Mouse (Mus musculus) embryonic facial prominence, embryonic 11.5 days (tissue): Measurements from ENCODE around the gene Pik3c2g. TPM values are rescaled to one million over a fixed set of nuclear protein-coding genes. Genes with fewer than 3 reads are reported as not detected.

Experiments
- ATAC-seq: fragments of 200-750 bp; cut with Nextera tagmentation; replicated peaks from 2 replicates; pipeline ENCODE4 v1.8.0; 2017; ENCODE audit warnings: low read depth; ENCODE audit not compliant: insufficient number of reproducible peaks, low FRiP score, low TSS enrichment
- DNase-seq: peaks from one replicate; pipeline ENCODE4 v3.0.0-alpha.2; 2015; ENCODE audit warnings: low spot score
- H3K27ac ChIP-seq: fragments of 300-500 bp; sonication (generic); replicated peaks from 2 replicates; pipeline ENCODE4 v1.5.1; 2014; ENCODE audit warnings: mild to moderate bottlenecking, low read depth, low read length, control low read depth
- H3K27me3 ChIP-seq: fragments of 300-500 bp; sonication (generic); 2 replicates; pipeline ENCODE4 v1.6.1; 2014; ENCODE audit warnings: mild to moderate bottlenecking, low read length, moderate library complexity, mixed read lengths; ENCODE audit not compliant: control insufficient read depth, insufficient read depth
- H3K36me3 ChIP-seq: fragments of 300-500 bp; sonication (generic); replicated peaks from 2 replicates; pipeline ENCODE4 v1.6.1; 2014; ENCODE audit warnings: low read depth, mild to moderate bottlenecking, low read length, moderate library complexity, mixed read lengths; ENCODE audit not compliant: control insufficient read depth, insufficient read depth
- H3K4me1 ChIP-seq: fragments of 300-500 bp; sonication (generic); 2 replicates; pipeline ENCODE4 v1.6.1; 2014; ENCODE audit warnings: low read length, mixed read lengths; ENCODE audit not compliant: control insufficient read depth, insufficient read depth
- H3K4me2 ChIP-seq: fragments of 300-500 bp; sonication (generic); 2 replicates; pipeline ENCODE4 v1.6.1; 2014; ENCODE audit warnings: low read depth, mild to moderate bottlenecking, control low read depth, low read length, moderate library complexity
- H3K4me3 ChIP-seq: fragments of 300-500 bp; sonication (generic); 2 replicates; pipeline ENCODE4 v1.5.1; 2014; ENCODE audit warnings: low read depth, low read length, control low read depth
- H3K9ac ChIP-seq: fragments of 300-500 bp; sonication (generic); replicated peaks from 2 replicates; pipeline ENCODE4 v1.6.1; 2014; ENCODE audit warnings: mild to moderate bottlenecking, control low read depth, low read length
- H3K9me3 ChIP-seq: fragments of 300-500 bp; sonication (generic); replicated peaks from 2 replicates; pipeline ENCODE4 v1.6.1; 2016; ENCODE audit warnings: mild to moderate bottlenecking, low read length, inconsistent platforms, mixed read lengths; ENCODE audit not compliant: control insufficient read depth
- WGBS: fragments of 180-500 bp; shearing (Covaris S2); extraction: QIAGEN DNeasy Blood & Tissue Kit; methylation state at CpG from one replicate; pipeline ENCODE4 v1.1.7; 2014; 5-methylcytosine and 5-hydroxymethylcytosine counted together
- polyA plus RNA-seq: library from polyadenylated mRNA; unstranded; fragments of >200 nt; fragmentation: Nextera tagmentation; extraction: Ambion mirVana; gene quantifications from 2 replicates; pipeline ENCODE4 v1.2.1, GENCODE M21; 2014

Pik3c2g gene
- polyA plus RNA-seq, 1 experiment from 2014 or later = 0.46 TPM

DNA sequence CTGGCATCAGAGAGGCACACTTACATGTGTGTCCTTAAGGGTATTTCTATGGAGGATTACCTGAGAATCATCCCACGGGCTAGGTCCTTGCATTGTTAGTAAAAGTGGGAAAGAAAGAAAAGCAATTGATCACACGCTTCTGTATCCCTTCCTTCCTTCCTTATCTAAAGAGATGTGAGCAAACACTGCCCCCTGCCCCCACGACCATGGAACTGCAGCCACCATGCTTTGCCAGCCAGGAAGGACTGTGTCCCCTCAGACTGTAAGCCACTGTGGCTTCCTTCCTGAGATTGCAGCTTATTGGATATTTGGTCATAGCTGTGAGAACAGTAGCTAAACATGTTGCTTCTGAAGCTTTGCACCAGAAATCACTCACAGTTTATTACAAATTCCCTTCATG, 418.2 kb downstream of the Pik3c2g start:
- Histone ChIP-seq H3K4me2 (no peak overlapping the region), H3K9ac (no peak overlapping the region), H3K4me3 (no peak overlapping the region), H3K4me1 (no peaks in the 10 kb centered on the region), H3K36me3 (no peaks in the 10 kb centered on the region), H3K27ac (no peak overlapping the region), H3K9me3 (no peaks in the 10 kb centered on the region), H3K27me3 (no peaks in the 10 kb centered on the region)
- WGBS = 69% methylated on average over 3 of the region's 3 CpGs
- no peak for DNase-seq
- ATAC-seq = no peak

Other genes with a start within 250 kb of the Pik3c2g start
- gene Rergl, start 85.2 kb upstream of the Pik3c2g start, polyA plus RNA-seq = not detected in 2 replicates